Mouse (Mus musculus) monocyte, adult 59 days (primary cell): ENCODE results near the gene Ranbp9. TPM values are rescaled to one million over a fixed set of nuclear protein-coding genes. Genes with fewer than 3 reads are reported as not detected.

Source experiments
- total RNA-seq, 2 experiments: library from RNA; stranded (reverse); gene quantifications; one replicate each; pipeline ENCODE4 v1.2.4; 2023

The Ranbp9 gene
- total RNA-seq = 100 to 1,000 TPM; 102 to 111 TPM

GRCm38 (mm10) chr13:43480957-43481858 is at the start of gene Ranbp9:
Gene Ranbp9 (minus strand): TSS chr13:43481282.

DNA sequence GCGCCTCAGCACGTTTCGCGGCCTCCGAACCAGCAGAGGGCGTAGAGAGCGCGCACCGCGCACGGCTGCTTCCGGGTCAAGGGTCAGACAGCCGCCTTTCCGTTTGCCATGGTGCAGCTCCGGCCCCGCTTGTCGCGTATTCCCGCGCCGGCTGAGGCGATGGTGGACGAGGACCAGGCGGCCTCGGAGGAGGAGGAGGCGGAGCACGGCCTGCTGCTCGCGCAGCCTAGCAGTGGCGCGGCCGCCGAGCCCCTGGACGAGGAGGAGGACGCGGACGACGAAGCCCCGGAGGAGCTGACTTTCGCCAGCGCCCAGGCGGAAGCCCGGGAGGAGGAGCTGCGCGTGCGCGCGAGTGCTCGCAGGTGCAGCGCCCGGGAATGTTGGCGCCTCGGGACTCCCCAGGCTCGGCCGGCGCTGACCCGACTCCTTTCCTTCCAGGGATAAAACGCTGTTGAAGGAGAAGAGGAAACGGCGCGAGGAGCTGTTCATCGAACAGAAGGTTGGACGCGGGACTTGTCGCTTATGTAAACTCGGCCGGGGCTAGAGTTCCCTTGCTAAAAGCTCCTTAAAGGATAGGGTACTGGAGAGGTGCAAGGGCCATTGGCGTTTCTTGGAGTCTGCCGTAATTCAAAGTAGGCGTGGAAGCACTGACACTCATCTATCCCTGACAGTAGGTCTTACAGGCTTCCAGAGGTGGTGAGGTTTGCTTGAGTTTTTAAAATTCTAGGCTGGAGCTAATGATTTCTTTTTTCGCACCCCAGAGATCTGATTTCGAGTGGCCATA is 82.6 kb downstream of the Ranbp9 start, which contains the start of gene Nol7:
Gene Nol7 (plus strand): TSS at position 94 of the 784 bp plus-strand sequence.

GRCm38 (mm10) chr13:43364985-43365824 is 115.9 kb downstream of the Ranbp9 start, which contains the start of gene Sirt5:
Gene Sirt5 (plus strand): TSS chr13:43365496.

Other genes starting within 250 kb of the Ranbp9 start
- 10 to 100 TPM; 24.5 to 42.3 TPM for gene Gfod1, start 177.1 kb downstream of the Ranbp9 start, total RNA-seq
- 1 to 10 TPM; 3.2 TPM for gene Sirt5, start 115.8 kb downstream of the Ranbp9 start, total RNA-seq
- gene Nol7, start 82.9 kb downstream of the Ranbp9 start, total RNA-seq = 10 to 100 TPM; 77.9 to 82.7 TPM
- gene Mcur1, start 78.9 kb upstream of the Ranbp9 start, total RNA-seq = 10 to 100 TPM; 31.7 to 35.7 TPM
- gene Rnf182, start 134.4 kb upstream of the Ranbp9 start, total RNA-seq = not detected